Mouse (Mus musculus) neural tube, embryonic 15.5 days (tissue): ENCODE measurements around the gene Cyp4a32. TPM values are rescaled to one million over a fixed set of nuclear protein-coding genes. Genes with fewer than 3 reads are reported as not detected.
"Not testable (repeated sequence)": the region's sequence is repeated elsewhere in the genome, so short reads cannot be mapped to it uniquely, and the experiment has no call there.

ENCODE experiments used
- ATAC-seq: fragments of 200-750 bp; cut with Nextera tagmentation; 2 replicates; pipeline ENCODE4 v1.8.0; 2017; ENCODE audit warnings: mild to moderate bottlenecking, moderate TSS enrichment, moderate library complexity; ENCODE audit not compliant: low FRiP score
- H3K27ac ChIP-seq: fragments of 300-500 bp; sonication (generic); replicated peaks from 2 replicates; pipeline ENCODE4 v1.5.1; 2015; ENCODE audit warnings: mild to moderate bottlenecking, inconsistent platforms
- H3K27me3 ChIP-seq: fragments of 300-500 bp; sonication (generic); replicated peaks from 2 replicates; pipeline ENCODE4 v1.6.1; 2015; ENCODE audit warnings: inconsistent platforms
- H3K36me3 ChIP-seq: fragments of 300-500 bp; sonication (generic); 2 replicates; pipeline ENCODE4 v1.6.1; 2015; ENCODE audit warnings: inconsistent platforms
- H3K4me1 ChIP-seq: fragments of 300-500 bp; sonication (generic); 2 replicates; pipeline ENCODE4 v1.6.1; 2015; ENCODE audit warnings: inconsistent platforms
- H3K4me2 ChIP-seq: fragments of 300-500 bp; sonication (generic); 2 replicates; pipeline ENCODE4 v1.6.1; 2015; ENCODE audit warnings: inconsistent platforms, mild to moderate bottlenecking, moderate library complexity
- H3K4me3 ChIP-seq: fragments of 300-500 bp; sonication (generic); replicated peaks from 2 replicates; pipeline ENCODE4 v1.5.1; 2015; ENCODE audit warnings: mild to moderate bottlenecking, inconsistent platforms
- H3K9ac ChIP-seq: fragments of 300-500 bp; sonication (generic); replicated peaks from 2 replicates; pipeline ENCODE4 v1.6.1; 2015; ENCODE audit warnings: mild to moderate bottlenecking, inconsistent platforms
- H3K9me3 ChIP-seq: fragments of 300-500 bp; sonication (generic); replicated peaks from 2 replicates; pipeline ENCODE4 v1.6.1; 2016; ENCODE audit warnings: inconsistent platforms
- WGBS: fragments of 180-500 bp; shearing (Covaris S2); methylation state at CpG from one replicate; pipeline ENCODE4 v1.1.7; 2015; ENCODE audit warnings: mixed read lengths; 5-methylcytosine and 5-hydroxymethylcytosine counted together
- polyA plus RNA-seq: library from polyadenylated mRNA; unstranded; fragments of >200 nt; fragmentation: Nextera tagmentation; extraction: Ambion mirVana; gene quantifications from 2 replicates; pipeline ENCODE4 v1.2.1, GENCODE M21; 2015

Gene Cyp4a32
- not detected in 2 replicates for polyA plus RNA-seq

DNA sequence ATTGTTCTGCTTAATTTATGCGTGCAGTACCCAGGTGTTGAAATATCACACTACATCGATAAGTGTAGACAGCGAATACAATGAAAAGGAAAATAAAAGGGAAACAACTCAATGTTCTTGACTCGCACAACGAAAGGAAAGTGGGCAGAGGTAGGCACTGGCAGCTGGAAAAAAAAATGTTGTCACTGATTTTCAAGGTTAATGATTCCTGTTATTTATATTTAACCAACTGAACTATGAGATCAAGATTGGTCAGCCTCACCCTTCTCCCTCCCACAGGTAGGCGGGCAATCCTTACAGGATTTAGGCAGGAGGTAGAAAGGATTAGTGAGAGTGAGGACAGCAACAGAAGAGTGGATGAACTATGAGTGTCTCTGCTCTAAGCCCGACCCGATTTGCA is at the start of gene Cyp4a32:
Gene Cyp4a32, plus strand, starts transcription at position 359 of the 400 bp plus-strand sequence.
- not testable (repeated sequence) for H3K4me3 ChIP-seq, H3K4me1 ChIP-seq, H3K4me2 ChIP-seq, H3K9ac ChIP-seq, H3K36me3 ChIP-seq, H3K9me3 ChIP-seq, H3K27ac ChIP-seq, ATAC-seq, H3K27me3 ChIP-seq
- WGBS = 84% methylated on average over 8 of the region's 8 CpGs

GRCm38 (mm10) chr4:115552726-115553125 is 48.0 kb upstream of the Cyp4a32 start:
- ATAC-seq = no peak
- Histone ChIP-seq H3K4me2 (no peak overlapping the region), H3K27me3 (no peaks in the 10 kb centered on the region), H3K27ac (no peak overlapping the region), H3K4me1 (no peaks in the 10 kb centered on the region), H3K9ac (no peak overlapping the region), H3K36me3 (no peaks in the 10 kb centered on the region), H3K9me3 (no peaks in the 10 kb centered on the region), H3K4me3 (no peak overlapping the region)
- 90% methylated on average over 3 of the region's 3 CpGs for WGBS

- no peak overlapping the region for H3K9ac ChIP-seq
- H3K4me3 ChIP-seq = no peak overlapping the region
- H3K4me2 ChIP-seq = no peak overlapping the region
- no peak for ATAC-seq
- no peaks in the 10 kb centered on the region for H3K9me3 ChIP-seq
- H3K27me3 ChIP-seq = no peaks in the 10 kb centered on the region
- no peaks in the 10 kb centered on the region for H3K4me1 ChIP-seq
- no peak overlapping the region for H3K27ac ChIP-seq
- no peaks in the 10 kb centered on the region for H3K36me3 ChIP-seq
- 68% methylated on average over 2 of the region's 2 CpGs for WGBS
Observed at GRCm38 (mm10) chr4:115555513-115555912, 45.3 kb upstream of the Cyp4a32 start.

- Histone ChIP-seq H3K4me1 (no peaks in the 10 kb centered on the region), H3K9ac (no peak overlapping the region), H3K4me2 (no peak overlapping the region), H3K9me3 (no peaks in the 10 kb centered on the region), H3K36me3 (no peaks in the 10 kb centered on the region), H3K27me3 (no peaks in the 10 kb centered on the region), H3K4me3 (no peak overlapping the region), H3K27ac (no peak overlapping the region)
- 57% methylated on average over 4 of the region's 4 CpGs for whole genome bisulfite sequencing
- no peak for ATAC-seq
Observed at GRCm38 (mm10) chr4:115557861-115558561, 42.8 kb upstream of the Cyp4a32 start.

- not testable (repeated sequence) for H3K9ac ChIP-seq, H3K4me3 ChIP-seq, H3K4me2 ChIP-seq, H3K36me3 ChIP-seq, H3K27me3 ChIP-seq, H3K9me3 ChIP-seq, H3K4me1 ChIP-seq, H3K27ac ChIP-seq, ATAC-seq
- WGBS = 49% methylated on average over 5 of the region's 5 CpGs
Observed at GRCm38 (mm10) chr4:115561236-115561635, 39.5 kb upstream of the Cyp4a32 start.

- no peaks in the 10 kb centered on the region for H3K4me1 ChIP-seq
- H3K4me3 ChIP-seq = no peak within 1 kb of the TSS
- no peak within 1 kb of the TSS for H3K9ac ChIP-seq
- no peaks in the 10 kb centered on the region for H3K9me3 ChIP-seq
- 94% methylated on average over 3 of the region's 3 CpGs for WGBS
- no peak within 1 kb of the TSS for H3K27ac ChIP-seq
- ATAC-seq = no peak
- H3K36me3 ChIP-seq = no peaks in the 10 kb centered on the region
- no peaks in the 10 kb centered on the region for H3K27me3 ChIP-seq
- no peak within 1 kb of the TSS for H3K4me2 ChIP-seq
Observed at GRCm38 (mm10) chr4:115563401-115563800, 37.4 kb upstream of the Cyp4a32 start, which contains the start of gene Cyp4a31. Gene Cyp4a31 (plus strand): TSS chr4:115563649.

GRCm38 (mm10) chr4:115564469-115565225 is 36.1 kb upstream of the Cyp4a32 start:
- WGBS = 86% methylated on average over 6 of the region's 6 CpGs
- not testable (repeated sequence) for H3K4me3 ChIP-seq, ATAC-seq

DNA sequence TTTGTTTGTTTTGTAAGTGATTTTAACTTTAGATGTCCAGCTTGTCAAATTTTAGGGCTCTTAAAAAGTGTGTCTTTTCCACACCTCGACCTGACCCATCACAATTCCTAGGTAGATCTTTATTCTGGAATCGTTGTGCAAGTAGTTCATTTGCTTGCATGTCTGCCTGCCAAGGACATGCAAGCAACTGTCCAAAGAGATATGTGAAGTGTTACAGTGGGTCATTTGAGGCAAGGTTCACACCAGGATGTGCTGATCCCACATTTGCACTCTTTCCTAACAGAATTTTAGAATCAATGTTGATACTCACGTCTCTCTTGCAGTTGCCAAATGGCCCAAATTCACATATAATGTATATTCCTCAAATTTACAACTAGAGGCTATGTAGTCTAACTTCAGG is 25.5 kb upstream of the Cyp4a32 start:
- Histone ChIP-seq H3K27me3 (no peaks in the 10 kb centered on the region), H3K9ac (no peak overlapping the region), H3K4me3 (no peak overlapping the region), H3K36me3 (no peaks in the 10 kb centered on the region), H3K4me1 (no peaks in the 10 kb centered on the region), H3K27ac (no peak overlapping the region), H3K4me2 (no peak overlapping the region), H3K9me3 (no peaks in the 10 kb centered on the region)
- no peak for ATAC-seq
- 77% methylated on average over 3 of the region's 3 CpGs for WGBS

More at GRCm38 (mm10) chr4:115564469-115565225, 36.1 kb upstream of the Cyp4a32 start:
- H3K4me2 ChIP-seq, H3K4me1 ChIP-seq, H3K27ac ChIP-seq, H3K9me3 ChIP-seq, H3K9ac ChIP-seq, H3K36me3 ChIP-seq, H3K27me3 ChIP-seq: not testable (repeated sequence)

GRCm38 (mm10) chr4:115575776-115576175 is 25.0 kb upstream of the Cyp4a32 start:
- WGBS = 90% methylated on average over 2 of the region's 2 CpGs
- H3K36me3 ChIP-seq = no peaks in the 10 kb centered on the region
- H3K9ac ChIP-seq = no peak overlapping the region
- no peak for ATAC-seq
- H3K4me3 ChIP-seq = no peak overlapping the region
- H3K27me3 ChIP-seq = no peaks in the 10 kb centered on the region
- no peak overlapping the region for H3K4me2 ChIP-seq
- H3K9me3 ChIP-seq = no peaks in the 10 kb centered on the region
- no peak overlapping the region for H3K27ac ChIP-seq
- no peaks in the 10 kb centered on the region for H3K4me1 ChIP-seq

DNA sequence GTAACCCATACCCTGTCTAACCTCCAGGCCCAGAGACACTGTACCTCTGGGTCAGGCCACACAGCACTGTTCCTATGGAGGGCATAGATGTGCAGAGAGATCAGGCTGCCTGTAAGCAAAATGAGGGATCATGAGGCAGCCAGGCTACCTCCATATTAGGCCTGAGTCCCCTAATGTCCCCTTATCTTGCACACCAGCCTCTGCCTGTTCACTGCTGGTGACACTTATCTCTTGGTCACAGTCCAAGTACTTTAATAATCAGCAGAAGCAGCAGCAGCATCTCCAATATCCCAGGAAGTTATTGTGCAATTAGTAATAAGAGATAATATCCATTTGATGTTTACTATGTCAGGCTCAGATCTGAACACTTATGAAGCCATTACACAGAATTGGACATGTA is 17.7 kb upstream of the Cyp4a32 start:
- H3K9me3 ChIP-seq = no peaks in the 10 kb centered on the region
- no peaks in the 10 kb centered on the region for H3K27me3 ChIP-seq
- no peak overlapping the region for H3K27ac ChIP-seq
- H3K4me1 ChIP-seq = no peaks in the 10 kb centered on the region
- H3K4me3 ChIP-seq = no peak overlapping the region
- no peaks in the 10 kb centered on the region for H3K36me3 ChIP-seq
- H3K4me2 ChIP-seq = no peak overlapping the region
- ATAC-seq = no peak
- no peak overlapping the region for H3K9ac ChIP-seq

GRCm38 (mm10) chr4:115596357-115596756 is 4.4 kb upstream of the Cyp4a32 start:
- no peak for ATAC-seq
- H3K4me3 ChIP-seq = no peak overlapping the region
- WGBS = 88% methylated on average over 1 of the region's 1 CpGs
- H3K4me1 ChIP-seq = no peaks in the 10 kb centered on the region
- no peaks in the 10 kb centered on the region for H3K36me3 ChIP-seq
- no peak overlapping the region for H3K4me2 ChIP-seq
- no peaks in the 10 kb centered on the region for H3K27me3 ChIP-seq
- no peak overlapping the region for H3K27ac ChIP-seq
- H3K9me3 ChIP-seq = no peaks in the 10 kb centered on the region
- no peak overlapping the region for H3K9ac ChIP-seq

DNA sequence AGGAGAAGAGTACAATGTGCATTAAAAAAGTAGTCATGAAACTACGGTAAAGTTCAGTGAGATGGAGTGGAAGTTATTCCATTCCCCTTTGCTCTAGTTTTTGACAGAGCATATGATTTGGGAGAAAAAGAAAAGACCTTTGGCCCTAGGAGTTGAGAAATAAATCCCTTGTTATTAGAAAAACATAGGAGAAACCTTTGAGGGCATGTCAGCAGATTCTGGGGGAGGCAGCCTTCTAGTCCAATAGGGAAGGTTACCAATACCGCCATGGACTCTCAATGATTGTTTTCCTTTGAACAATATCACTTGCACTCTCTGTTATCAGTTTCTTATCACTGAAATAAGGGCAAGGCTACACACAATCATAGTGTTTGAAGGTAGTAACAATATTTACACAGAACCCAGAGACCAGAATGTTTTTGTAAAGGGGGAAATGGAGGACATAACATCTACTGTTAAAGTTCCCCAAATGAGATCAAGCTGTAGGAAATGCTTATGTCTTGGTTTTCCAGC is 3.9 kb upstream of the Cyp4a32 start:
- Histone ChIP-seq H3K27me3 (no peaks in the 10 kb centered on the region), H3K36me3 (no peaks in the 10 kb centered on the region), H3K4me1 (no peaks in the 10 kb centered on the region), H3K4me3 (no peak overlapping the region), H3K9me3 (no peaks in the 10 kb centered on the region), H3K9ac (no peak overlapping the region), H3K27ac (no peak overlapping the region), H3K4me2 (no peak overlapping the region)
- WGBS = 86% methylated on average over 2 of the region's 2 CpGs
- no peak for ATAC-seq
